Mouse (Mus musculus) neutrophil, adult 5-6 weeks (primary cell): ENCODE results near the gene Slc44a2. TPM values are rescaled to one million over a fixed set of nuclear protein-coding genes. Genes with fewer than 3 reads are reported as not detected.

Source experiments
- ATAC-seq: fragments of 151-379, 151-347 bp; 2 replicates; pipeline ENCODE4 v1.8.0; 2017; ENCODE audit warnings: mild to moderate bottlenecking, moderate TSS enrichment; ENCODE audit not compliant: insufficient number of reproducible peaks, poor library complexity, low FRiP score, severe bottlenecking; ENCODE audit errors: extremely low read depth
- total RNA-seq: library from RNA; stranded (forward); fragments of 200-1000 nt; gene quantifications from 2 replicates; pipeline ENCODE4 v1.2.3, GENCODE M21; 2017

Slc44a2 gene
- total RNA-seq, 1 experiment from 2014 or later = 279 TPM

DNA sequence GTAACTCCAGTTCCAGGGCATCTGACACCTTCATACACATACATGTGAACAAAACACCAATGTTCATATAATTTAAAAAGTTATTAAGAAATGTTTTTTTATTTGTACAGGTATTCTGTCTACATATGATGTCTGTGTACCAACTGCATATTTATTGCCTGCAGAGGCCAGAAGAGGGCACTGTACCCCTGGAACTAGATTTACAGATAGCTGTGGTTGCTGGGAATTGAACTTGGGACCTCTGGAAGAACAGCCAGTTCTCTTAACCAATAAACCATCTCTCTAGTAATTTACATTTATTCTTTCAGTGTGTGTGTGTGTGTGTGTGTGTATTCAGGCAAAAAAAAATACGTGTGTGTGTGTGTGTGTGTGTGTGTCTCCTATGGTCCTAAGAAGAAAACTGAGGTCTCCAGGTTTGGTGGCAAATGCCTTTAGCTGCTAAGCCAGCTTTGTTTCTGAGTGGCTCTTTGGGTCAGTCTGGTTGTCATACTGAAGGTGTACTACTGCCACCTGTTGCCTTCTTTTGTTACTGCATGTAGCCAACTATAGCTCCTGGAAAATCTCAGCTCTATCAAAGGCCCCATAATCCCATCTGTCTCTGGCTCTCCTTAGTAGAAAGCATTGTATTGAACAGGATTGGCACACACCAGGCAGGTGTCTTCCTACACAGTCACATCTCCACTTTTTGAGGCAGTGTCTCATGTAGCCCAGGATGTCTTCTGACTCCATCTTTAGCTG, 36.7 kb downstream of the Slc44a2 start:
- ATAC-seq = peak; percentile 87

GRCm38 (mm10) chr9:21366541-21367220, 46.2 kb downstream of the Slc44a2 start:
- peak; percentile 31; the same call in 1 of the 2 replicates for ATAC-seq

DNA sequence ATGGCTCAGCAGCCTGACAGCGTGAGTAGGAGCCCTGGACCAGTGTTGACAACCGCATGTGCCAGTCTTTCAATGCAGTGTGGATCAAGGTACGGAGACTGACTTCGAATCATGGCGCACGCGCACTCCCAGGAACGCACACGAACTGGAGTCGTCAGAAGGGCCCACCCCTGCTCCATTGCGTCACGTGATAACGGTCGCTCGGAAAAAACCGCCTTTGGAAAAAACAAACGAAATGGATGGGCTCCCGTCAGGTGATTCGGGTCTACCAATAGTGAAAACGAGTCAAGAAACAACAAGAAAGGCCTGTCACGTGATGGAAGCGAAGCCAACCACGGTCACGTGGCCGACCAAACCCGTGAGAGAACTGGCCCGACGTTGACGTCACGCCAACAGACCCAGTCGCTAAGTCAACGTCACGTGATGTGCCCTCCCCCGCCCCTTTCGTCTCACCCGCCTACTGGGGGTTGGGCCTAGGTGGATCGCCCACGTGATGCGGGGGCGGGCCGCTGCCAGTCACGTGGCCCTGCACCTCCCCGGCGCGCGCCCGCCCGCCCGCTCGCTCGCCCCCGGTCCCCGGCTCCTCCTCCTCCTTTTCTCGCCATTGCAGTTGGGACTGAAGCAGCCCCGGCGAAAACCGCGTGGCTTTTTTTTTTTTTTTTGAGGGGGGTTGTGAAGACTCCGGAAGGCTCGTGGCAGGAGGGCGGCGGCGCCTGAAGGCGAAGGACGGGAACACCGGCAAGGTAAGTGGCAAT, 47.0 kb downstream of the Slc44a2 start, which contains the start of gene Ilf3:
Ilf3 (plus strand) TSS at position 515 of the 755 bp plus-strand sequence.
- ATAC-seq = peak; percentile 87

- peak; percentile 10; the same call in 1 of the 2 replicates for ATAC-seq
Measured at GRCm38 (mm10) chr9:21368131-21368584, 47.7 kb downstream of the Slc44a2 start.

DNA sequence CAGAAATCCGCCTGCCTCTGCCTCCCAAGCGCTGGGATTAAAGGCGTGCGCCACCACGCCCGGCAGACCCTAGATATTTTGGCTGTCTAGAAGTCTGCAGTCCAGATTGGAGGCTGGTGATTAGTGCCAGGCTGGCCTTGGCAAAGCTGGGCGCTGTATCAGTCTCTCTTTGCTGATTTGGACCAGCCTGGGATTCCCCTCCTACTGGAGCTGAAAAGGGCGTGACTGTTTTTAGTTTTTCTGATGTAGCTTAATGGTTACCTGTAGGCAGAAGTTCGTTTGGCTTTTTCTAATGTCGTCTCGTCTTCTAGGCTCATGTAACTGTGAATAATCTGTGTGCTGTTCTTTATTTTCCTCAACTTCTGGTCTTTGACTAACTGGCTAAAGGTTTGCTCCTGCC, 48.6 kb downstream of the Slc44a2 start:
- no peak for ATAC-seq

GRCm38 (mm10) chr9:21370876-21371275, 50.4 kb downstream of the Slc44a2 start:
- ATAC-seq = no peak

DNA sequence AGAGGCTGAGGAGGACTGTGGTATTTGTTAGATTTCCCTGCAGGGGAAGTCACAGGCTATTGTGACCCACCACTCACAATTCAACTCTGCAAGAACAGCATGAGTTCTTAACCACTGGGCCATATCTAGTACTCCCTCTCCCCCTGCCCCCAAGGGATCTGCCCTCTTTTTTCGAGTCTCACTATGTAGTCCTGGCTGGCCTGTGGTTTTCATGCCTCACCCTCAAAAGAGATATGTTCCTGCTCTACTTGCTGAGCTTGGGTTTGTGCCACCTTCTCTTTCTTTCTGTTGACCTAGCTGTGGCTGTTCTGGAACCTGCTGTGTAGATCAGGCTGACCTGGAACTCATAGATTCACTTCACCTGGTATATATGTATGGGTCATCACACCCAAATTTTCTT, 52.0 kb downstream of the Slc44a2 start:
- no peak for ATAC-seq

DNA sequence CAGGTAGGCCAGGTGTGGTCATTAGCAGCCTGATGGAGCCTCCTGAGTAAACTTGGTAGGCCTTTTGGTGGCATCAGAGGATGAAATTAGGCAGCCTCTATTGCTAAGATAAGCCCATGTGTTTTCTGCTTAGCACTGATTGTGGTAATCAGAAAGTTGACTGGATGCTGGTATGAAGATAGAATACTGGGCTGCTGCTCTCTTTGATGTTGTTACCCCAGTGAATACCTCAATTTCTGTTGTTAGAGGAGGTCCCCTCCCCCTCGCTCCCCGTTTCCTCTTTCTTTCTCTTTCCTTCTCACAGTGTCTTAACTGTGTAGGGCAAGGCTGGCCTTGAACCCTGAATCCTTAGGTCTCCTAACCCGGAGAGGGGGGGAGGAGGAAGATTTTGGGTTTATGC, 58.7 kb downstream of the Slc44a2 start:
- ATAC-seq = no peak

GRCm38 (mm10) chr9:21380868-21381267, 60.4 kb downstream of the Slc44a2 start:
- ATAC-seq = no peak

DNA sequence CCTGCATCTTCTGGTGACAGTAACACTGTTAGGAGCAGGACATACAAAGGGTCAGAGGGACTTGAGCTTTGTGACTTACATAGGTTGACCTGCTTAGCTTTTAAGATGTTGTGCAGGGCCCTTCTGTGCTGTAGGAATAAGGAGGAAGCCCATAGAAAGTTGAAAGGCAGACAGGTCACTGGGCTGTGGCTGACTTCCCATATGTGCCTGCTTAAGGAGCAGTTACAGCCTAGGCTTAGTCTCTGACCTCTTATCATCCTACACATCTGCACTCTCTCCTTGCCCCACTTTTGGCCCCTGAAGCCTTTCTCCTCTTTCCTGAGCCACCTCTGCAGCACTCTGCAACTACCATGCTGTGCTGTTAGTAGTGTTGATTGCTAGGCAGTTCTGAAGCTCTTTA, 63.5 kb downstream of the Slc44a2 start:
- ATAC-seq = no peak

DNA sequence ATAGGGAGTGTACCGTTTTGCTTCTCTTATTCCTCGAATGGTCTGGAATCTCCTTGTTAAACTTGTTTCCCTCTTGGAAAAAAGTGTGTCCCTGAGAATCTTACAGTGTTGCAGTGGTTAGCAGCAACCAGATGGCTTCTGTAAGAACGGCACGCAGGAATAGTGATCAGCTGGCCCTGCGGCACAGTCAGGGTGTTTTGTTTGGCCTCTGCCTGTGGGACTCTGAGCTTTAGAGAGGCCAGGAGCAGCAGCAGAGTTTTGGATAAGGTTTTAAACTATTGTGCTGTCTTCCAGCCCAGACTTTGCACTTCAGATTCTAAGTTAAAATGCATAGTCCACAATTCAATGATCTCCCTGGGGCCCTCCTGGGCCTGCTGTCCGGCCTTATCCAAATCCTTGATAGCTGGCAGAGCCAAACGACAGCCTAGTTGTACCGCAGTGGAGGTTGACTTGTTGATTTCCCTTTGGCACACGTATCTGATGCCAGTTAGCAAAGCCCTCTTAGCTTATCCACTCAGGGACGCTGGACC, 72.2 kb downstream of the Slc44a2 start:
- ATAC-seq = no peak

- no peak for ATAC-seq
Measured at GRCm38 (mm10) chr9:21395692-21396091, 75.2 kb downstream of the Slc44a2 start.

- ATAC-seq = no peak
Measured at GRCm38 (mm10) chr9:21397170-21397569, 76.7 kb downstream of the Slc44a2 start.

DNA sequence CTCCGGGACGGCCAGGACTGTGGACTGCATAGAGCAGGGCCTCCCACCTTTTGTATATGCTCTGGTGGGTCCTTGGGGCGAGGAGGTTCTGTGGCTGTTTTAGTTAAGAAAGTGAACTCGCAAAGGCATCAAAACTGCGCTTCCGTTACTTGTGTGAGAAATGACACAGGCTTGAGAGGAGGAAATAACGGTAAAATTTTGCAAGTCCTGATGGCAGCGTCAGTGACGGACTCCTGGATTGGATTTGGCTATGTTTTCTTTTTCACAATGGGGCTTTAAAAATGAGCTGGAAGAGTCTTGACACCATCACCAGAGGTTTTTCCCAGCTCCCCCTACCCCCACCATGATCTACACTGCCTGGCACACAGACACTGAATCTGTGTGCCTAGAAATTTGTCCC, 80.5 kb downstream of the Slc44a2 start:
- ATAC-seq = no peak

- no peak for ATAC-seq
Measured at GRCm38 (mm10) chr9:21402764-21403253, 82.3 kb downstream of the Slc44a2 start.

DNA sequence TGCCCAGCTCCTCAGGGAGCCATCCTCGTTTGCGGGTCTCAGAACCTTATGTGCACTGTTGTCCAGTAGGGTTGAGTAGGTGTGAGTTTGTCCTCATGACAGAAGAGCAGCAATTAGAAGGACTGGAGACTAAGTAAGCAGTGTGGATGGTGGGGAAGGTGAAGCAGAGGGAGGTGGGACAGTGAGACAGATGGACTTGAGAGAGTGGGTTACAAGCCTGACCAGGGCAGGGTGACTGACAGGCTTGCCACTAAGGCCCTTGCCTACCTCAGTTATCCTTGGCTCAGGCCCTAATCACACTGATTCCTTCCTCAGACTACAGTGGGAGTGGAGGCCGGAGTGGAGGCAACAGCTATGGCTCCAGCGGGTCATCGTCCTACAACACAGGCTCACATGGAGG, 83.2 kb downstream of the Slc44a2 start:
- ATAC-seq = no peak
